Mouse (Mus musculus): ENCODE results near the gene Grhpr.

- TF ChIP-seq TCF3 (IDR thresholded peaks at IDR 0.05; ENCODE audit: insufficient read length, low read depth), result no peak
- TF ChIP-seq POLR2A (IDR thresholded peaks at IDR 0.05; ENCODE audit: insufficient read length, low read depth), result no peak
- no peak for TF ChIP-seq E2F4 (IDR thresholded peaks at IDR 0.05; ENCODE audit: insufficient read depth)
- TF ChIP-seq POLR2AphosphoS2 (IDR thresholded peaks at IDR 0.05; ENCODE audit: insufficient read length, low read depth), result no peak
- TF ChIP-seq MAX (IDR thresholded peaks at IDR 0.05; ENCODE audit: low read depth), result no peak
- no peak for TF ChIP-seq TCF12 (IDR thresholded peaks at IDR 0.05; ENCODE audit: insufficient read depth, poor library complexity, severe bottlenecking)
- TF ChIP-seq MYOD1 (IDR thresholded peaks at IDR 0.05; ENCODE audit: control insufficient read depth in 1 of 3, insufficient read length in 2 of 3, low read depth in 2 of 3), result no peak
- TF ChIP-seq USF1 (IDR thresholded peaks at IDR 0.05; ENCODE audit: low read depth), result no peak
- TF ChIP-seq CEBPB (IDR thresholded peaks at IDR 0.05; ENCODE audit: insufficient read depth, poor library complexity, severe bottlenecking), result no peak
- no peak for TF ChIP-seq REST (IDR thresholded peaks at IDR 0.05; ENCODE audit: insufficient read depth, insufficient read length)
- no peak for TF ChIP-seq SRF (IDR thresholded peaks at IDR 0.05; ENCODE audit: control insufficient read depth, insufficient read length, low read depth)
- TF ChIP-seq MYOG (IDR thresholded peaks at IDR 0.05; ENCODE audit: control insufficient read depth in 1 of 3, insufficient read depth in 1 of 3, insufficient read length in 2 of 3, low read depth in 2 of 3), result no peak
Measured at GRCm38 (mm10) chr4:45036571-45036970, 55.4 kb downstream of the Grhpr start.
